Mouse (Mus musculus) brown adipose tissue, adult 24 weeks (tissue): ENCODE measurements at regions not wholly inside any gene's neighbourhood (a gene's known extent, or its start where the extent isn't known, plus 50 kb on each side); places are given as distances from the start of the nearest gene placed in this dataset.

ENCODE experiments used
- H3K27ac ChIP-seq: fragments of 200-500 bp; replicated peaks from 2 replicates; pipeline ENCODE4 v1.5.1; 2012; ENCODE audit warnings: low read depth, mild to moderate bottlenecking, low read length
- H3K4me1 ChIP-seq: fragments of 200-500 bp; 2 replicates; pipeline ENCODE4 v1.6.1; 2012; ENCODE audit warnings: low read length, mixed read lengths; ENCODE audit not compliant: control insufficient read depth, insufficient read depth, insufficient read length
- H3K4me3 ChIP-seq: fragments of 200-500 bp; 2 replicates; pipeline ENCODE4 v1.5.1; 2012; ENCODE audit warnings: low read depth, mild to moderate bottlenecking, low read length, moderate library complexity; ENCODE audit not compliant: insufficient read depth

GRCm38 (mm10) chr12:71482619-71483018, 172.9 kb downstream of the Dact1 start:
- Histone ChIP-seq H3K4me3 (no peak overlapping the region), H3K27ac (0 out of 2 replicates have a peak overlapping the region, but pooled peaks have one; percentile 29), H3K4me1 (no peaks in the 10 kb centered on the region)

- H3K27ac ChIP-seq = no peak overlapping the region
These were observed 174.0 kb downstream of the Dact1 start for GRCm38 (mm10) chr12:71483536-71484165.

GRCm38 (mm10) chr12:71484286-71484685, 174.6 kb downstream of the Dact1 start:
- Histone ChIP-seq H3K4me3 (no peak overlapping the region), H3K4me1 (no peaks in the 10 kb centered on the region), H3K27ac (no peak overlapping the region)

More at GRCm38 (mm10) chr12:71483536-71484165, 174.0 kb downstream of the Dact1 start:
- Histone ChIP-seq H3K4me1 (no peaks in the 10 kb centered on the region), H3K4me3 (no peak overlapping the region)

- Histone ChIP-seq H3K27ac (no peak overlapping the region), H3K4me3 (no peak overlapping the region), H3K4me1 (no peaks in the 10 kb centered on the region)
These were observed 176.4 kb downstream of the Dact1 start for GRCm38 (mm10) chr12:71486078-71486477.

GRCm38 (mm10) chr12:71487591-71488435, 178.1 kb downstream of the Dact1 start:
- Histone ChIP-seq H3K4me1 (no peaks in the 10 kb centered on the region), H3K4me3 (no peak overlapping the region), H3K27ac (no peak overlapping the region)

GRCm38 (mm10) chr12:71489295-71489694, 179.6 kb downstream of the Dact1 start:
- no peak overlapping the region for H3K4me3 ChIP-seq
- no peak overlapping the region for H3K27ac ChIP-seq
- H3K4me1 ChIP-seq = no peaks in the 10 kb centered on the region

- Histone ChIP-seq H3K27ac (no peak overlapping the region), H3K4me1 (no peaks in the 10 kb centered on the region), H3K4me3 (no peak overlapping the region)
These were observed 185.2 kb downstream of the Dact1 start for GRCm38 (mm10) chr12:71494803-71495293.

GRCm38 (mm10) chr12:71498246-71499029, 188.8 kb downstream of the Dact1 start:
- no peaks in the 10 kb centered on the region for H3K4me1 ChIP-seq
- H3K27ac ChIP-seq = no peak overlapping the region
- no peak overlapping the region for H3K4me3 ChIP-seq

- H3K4me3 ChIP-seq = no peak overlapping the region
- no peak overlapping the region for H3K27ac ChIP-seq
These were observed 191.7 kb downstream of the Dact1 start for GRCm38 (mm10) chr12:71501299-71501810.

GRCm38 (mm10) chr12:71503265-71503664, 193.6 kb downstream of the Dact1 start:
- H3K27ac ChIP-seq = no peak overlapping the region
- no peak overlapping the region for H3K4me3 ChIP-seq
- no peaks in the 10 kb centered on the region for H3K4me1 ChIP-seq

More at GRCm38 (mm10) chr12:71501299-71501810, 191.7 kb downstream of the Dact1 start:
- no peaks in the 10 kb centered on the region for H3K4me1 ChIP-seq

- no peaks in the 10 kb centered on the region for H3K4me1 ChIP-seq
- no peak overlapping the region for H3K27ac ChIP-seq
- no peak overlapping the region for H3K4me3 ChIP-seq
These were observed 196.5 kb downstream of the Dact1 start for GRCm38 (mm10) chr12:71506206-71506605.

- Histone ChIP-seq H3K4me1 (no peaks in the 10 kb centered on the region), H3K27ac (no peak overlapping the region)
These were observed 197.0 kb downstream of the Dact1 start for GRCm38 (mm10) chr12:71506716-71507115.

GRCm38 (mm10) chr12:71512915-71513612, 203.4 kb downstream of the Dact1 start:
- no peaks in the 10 kb centered on the region for H3K4me1 ChIP-seq

More at GRCm38 (mm10) chr12:71506716-71507115, 197.0 kb downstream of the Dact1 start:
- no peak overlapping the region for H3K4me3 ChIP-seq

GRCm38 (mm10) chr12:71519520-71519919, 209.8 kb downstream of the Dact1 start:
- Histone ChIP-seq H3K4me3 (no peak overlapping the region), H3K27ac (no peak overlapping the region), H3K4me1 (no peaks in the 10 kb centered on the region)

More at GRCm38 (mm10) chr12:71512915-71513612, 203.4 kb downstream of the Dact1 start:
- Histone ChIP-seq H3K4me3 (no peak overlapping the region), H3K27ac (no peak overlapping the region)
